ENCODE assay signal across 10 mouse cellular contexts in genomic region chr11:74584946-74585723, GRCm38 (mm10). TPM values are rescaled to one million over a fixed set of nuclear protein-coding genes. Genes with fewer than 3 reads are reported as not detected.
DNase-seq lines count a peak whose midpoint lies in the region; ATAC-seq and TF ChIP-seq lines count a peak whose summit lies in the region.
"Had no signal": no experiment of that assay in that cellular context is flagged by ENCODE, and none has a peak within 500 bp of the region (broad histone marks: within the 10 kb centered on the region; RNA-seq: fewer than 3 reads in every experiment).

No protein-coding gene starts in this region.

- peaks cover 21% of the 10 kb centered on the region for H3K27me3 ChIP-seq in lung, embryonic 14.5 days (ENCODE audit: insufficient read depth, low read length)
- H3K27me3 ChIP-seq in splenic B cell, adult 2 months (ENCODE audit: control insufficient read depth, insufficient read depth, low read length, poor library complexity, severe bottlenecking): no peaks in the 10 kb centered on the region; the same call in 1 of the 2 replicates

- no peak overlapping the region for H3K4me3 ChIP-seq in lung, embryonic 14.5 days (ENCODE audit: low read depth, low read length)
- H3K4me3 ChIP-seq in layer of hippocampus, adult 2 months: no peak overlapping the region
- H3K4me3 ChIP-seq: embryonic facial prominence, embryonic 12.5 days had no signal

- DNase-seq in CD4-positive, CD25-positive, alpha-beta regulatory T cell, adult 2 months (ENCODE audit: low read depth, low spot score): peak; percentile 26
- DNase-seq in lung, embryonic 14.5 days: peak; percentile 71
- no peak for DNase-seq in lung, adult 18-20 months
- peak; percentile 36 for DNase-seq in embryo, embryonic 11.5 days (ENCODE audit: low read depth, low spot score)
- DNase-seq in splenic B cell, adult 2 months (ENCODE audit: low read depth, low spot score): peak; percentile 19
- no peak for DNase-seq in gastrocnemius, adult 8-10 months (ENCODE audit: low spot score in 2 of 2)
- DNase-seq in layer of hippocampus, adult 2 months (ENCODE audit: low spot score in 2 of 2): no peak
- DNase-seq: right cerebral cortex, adult 18-20 months had no signal

- H3K36me3 ChIP-seq in lung, embryonic 14.5 days (ENCODE audit: insufficient read depth): no peaks in the 10 kb centered on the region
- no peaks in the 10 kb centered on the region for H3K36me3 ChIP-seq in splenic B cell, adult 2 months (ENCODE audit: control insufficient read depth, insufficient read depth, low read length, poor library complexity, severe bottlenecking)
- H3K36me3 ChIP-seq: embryonic facial prominence, embryonic 12.5 days had no signal

- no peaks in the 10 kb centered on the region for H3K4me1 ChIP-seq in lung, embryonic 14.5 days (ENCODE audit: insufficient read depth)

- H3K27ac ChIP-seq in lung, embryonic 14.5 days (ENCODE audit: low read depth): no peak overlapping the region
- H3K27ac ChIP-seq in layer of hippocampus, adult 2 months: no peak overlapping the region
- H3K27ac ChIP-seq: embryonic facial prominence, embryonic 12.5 days had no signal

- no peaks in the 10 kb centered on the region for H3K9me3 ChIP-seq in lung, embryonic 14.5 days (ENCODE audit: low read depth, low read length)
- H3K9me3 ChIP-seq: embryonic facial prominence, embryonic 12.5 days had no signal

- 60% methylated on average over 10 of the region's 10 CpGs for WGBS in lung, embryonic 14.5 days

- ATAC-seq in CD4-positive, CD25-positive, alpha-beta regulatory T cell, adult 4 months: no peak
- no peak for ATAC-seq in lung, embryonic 14.5 days (ENCODE audit: insufficient read depth)

- no peak for TF ChIP-seq CTCF in lung, embryonic 14.5 days (IDR thresholded peaks at IDR 0.05; ENCODE audit: low read depth)
- TF ChIP-seq CTCF in layer of hippocampus, adult 2 months (conservative IDR thresholded peaks at IDR 0.05): no peak

- H3K9ac ChIP-seq in lung, embryonic 14.5 days: no peak overlapping the region
- H3K9ac ChIP-seq: embryonic facial prominence, embryonic 12.5 days had no signal

- no peak overlapping the region for H3K4me2 ChIP-seq in lung, embryonic 14.5 days
- H3K4me2 ChIP-seq: embryonic facial prominence, embryonic 12.5 days had no signal

RNA-seq across cellular contexts. Expression of gene Rap1gap2, which starts 25.6 kb away (rescaled TPM):
- polyA plus RNA-seq in CD4-positive, CD25-positive, alpha-beta regulatory T cell, adult 4 months (2017; shearing (Covaris generic)): 1 to 10 TPM; 1.3 to 1.9 TPM
- polyA plus RNA-seq in lung, embryonic 14.5 days (2014; fragmentation: Nextera tagmentation; extraction: Ambion mirVana): 2.3 and 2.6 TPM in 2 replicates
- 1 to 10 TPM; 3.7 to 6.6 (median 5.9) TPM for total RNA-seq in gastrocnemius, adult 8-10 months (2022)
- total RNA-seq in layer of hippocampus, adult 2 months (2021): 100 to 1,000 TPM; 129 to 135 TPM

RNA-seq across cellular contexts. Expression of gene Ccdc92b, which starts 34.3 kb away (rescaled TPM):
- not detected for polyA plus RNA-seq in CD4-positive, CD25-positive, alpha-beta regulatory T cell, adult 4 months (2017; shearing (Covaris generic))
- 0.28 and 0.38 TPM in 2 replicates for polyA plus RNA-seq in lung, embryonic 14.5 days (2014; fragmentation: Nextera tagmentation; extraction: Ambion mirVana)
- total RNA-seq in gastrocnemius, adult 8-10 months (2022): under 1 TPM in 1 of 4 experiments, not detected in 3; 0.07 TPM
- 10 to 100 TPM; 21.5 to 23.9 TPM for total RNA-seq in layer of hippocampus, adult 2 months (2021)

Comparison
In these comparisons a context has a peak if more than half of its experiments do, and no peak if none do; other contexts are left out.
1. DNase-seq: peak in CD4-positive, CD25-positive, alpha-beta regulatory T cell, adult 2 months (single experiment), lung, embryonic 14.5 days (single experiment), embryo, embryonic 11.5 days (single experiment) and splenic B cell, adult 2 months (single experiment); none in lung, adult 18-20 months (0 of 2), gastrocnemius, adult 8-10 months (0 of 2) and layer of hippocampus, adult 2 months (0 of 2).
2. RNA of gene Rap1gap2, which starts 25.6 kb away (total RNA-seq): 129 to 135 TPM in layer of hippocampus, adult 2 months; 3.7 to 6.6 TPM in gastrocnemius, adult 8-10 months; every median in the first group is over 10 times any median in the second.
3. RNA of gene Ccdc92b, which starts 34.3 kb away (total RNA-seq): 21.5 to 23.9 TPM in layer of hippocampus, adult 2 months; 0.07 TPM in gastrocnemius, adult 8-10 months; every median in the first group is over 10 times any median in the second.